Mouse (Mus musculus) hindbrain, embryonic 14.5 days (tissue): Measurements from ENCODE around the gene Trpm5. TPM values are rescaled to one million over a fixed set of nuclear protein-coding genes. Genes with fewer than 3 reads are reported as not detected.

ENCODE experiments used
- ATAC-seq: fragments of 200-750 bp; cut with Nextera tagmentation; 2 replicates; pipeline ENCODE4 v1.8.0; 2017; ENCODE audit warnings: moderate number of reproducible peaks, mild to moderate bottlenecking, moderate TSS enrichment, moderate library complexity; ENCODE audit not compliant: low FRiP score
- DNase-seq: peaks from one replicate; pipeline ENCODE4 v3.0.0-alpha.2; 2015; ENCODE audit warnings: low spot score
- H3K27ac ChIP-seq: fragments of 300-500 bp; sonication (generic); 2 replicates; pipeline ENCODE4 v1.5.1; 2014; ENCODE audit warnings: mild to moderate bottlenecking, moderate library complexity
- H3K27me3 ChIP-seq: fragments of 300-500 bp; sonication (generic); 2 replicates; pipeline ENCODE4 v1.6.1; 2014; ENCODE audit warnings: mild to moderate bottlenecking, low read length, mixed read lengths; ENCODE audit not compliant: control insufficient read depth, insufficient read depth
- H3K36me3 ChIP-seq: fragments of 300-500 bp; sonication (generic); replicated peaks from 2 replicates; pipeline ENCODE4 v1.6.1; 2014; ENCODE audit not compliant: control insufficient read depth, insufficient read depth
- H3K4me1 ChIP-seq: fragments of 300-500 bp; sonication (generic); replicated peaks from 2 replicates; pipeline ENCODE4 v1.6.1; 2014; ENCODE audit warnings: antibody characterized with exemption, low read length, mixed read lengths; ENCODE audit not compliant: control insufficient read depth, insufficient read depth
- H3K4me2 ChIP-seq: fragments of 300-500 bp; sonication (generic); replicated peaks from 2 replicates; pipeline ENCODE4 v1.6.1; 2014; ENCODE audit warnings: mild to moderate bottlenecking, moderate library complexity
- H3K4me3 ChIP-seq: fragments of 300-500 bp; sonication (generic); replicated peaks from 2 replicates; pipeline ENCODE4 v1.5.1; 2014; ENCODE audit warnings: mild to moderate bottlenecking, low read length
- H3K9ac ChIP-seq: fragments of 300-500 bp; sonication (generic); 2 replicates; pipeline ENCODE4 v1.6.1; 2014
- H3K9me3 ChIP-seq: fragments of 300-500 bp; sonication (generic); 2 replicates; pipeline ENCODE4 v1.6.1; 2016; ENCODE audit warnings: low read length; ENCODE audit not compliant: control insufficient read depth
- WGBS: fragments of 180-500 bp; shearing (Covaris S2); extraction: QIAGEN DNeasy Blood & Tissue Kit; methylation state at CpG from one replicate; pipeline ENCODE4 v1.1.7; 2014; 5-methylcytosine and 5-hydroxymethylcytosine counted together
- polyA plus RNA-seq: library from polyadenylated mRNA; unstranded; fragments of >200 nt; fragmentation: Nextera tagmentation; extraction: Ambion mirVana; gene quantifications from 2 replicates; pipeline ENCODE4 v1.2.1, GENCODE M21; 2014

Trpm5 gene
- polyA plus RNA-seq, 1 experiment from 2014 or later: 2.3 TPM

DNA sequence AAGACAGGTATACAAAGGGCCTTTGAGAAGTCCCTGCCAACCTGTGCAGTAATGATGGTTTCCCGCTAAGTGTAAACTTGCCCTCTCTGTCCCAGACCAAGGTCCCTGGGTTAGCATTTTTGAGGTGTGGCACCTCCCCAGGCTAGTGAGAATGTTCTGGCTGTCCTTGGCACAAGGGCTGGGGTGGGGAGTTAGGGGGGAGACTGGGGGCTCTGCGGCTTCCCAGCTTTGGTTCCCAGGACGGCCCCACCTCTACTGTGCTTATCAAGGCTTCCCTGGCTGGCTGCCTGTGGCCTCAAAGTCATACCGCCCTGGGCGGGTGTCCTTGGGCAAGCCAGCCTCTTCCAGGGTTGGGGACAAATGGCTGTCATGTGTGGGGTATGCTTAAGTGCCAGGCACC lies 27.7 kb upstream of the Trpm5 start:
- Histone ChIP-seq H3K9me3 (no peaks in the 10 kb centered on the region), H3K27me3 (no peaks in the 10 kb centered on the region), H3K36me3 (no peaks in the 10 kb centered on the region), H3K27ac (no peak overlapping the region), H3K4me1 (no peaks in the 10 kb centered on the region), H3K4me3 (no peak overlapping the region), H3K9ac (no peak overlapping the region), H3K4me2 (no peak overlapping the region)
- no peak for ATAC-seq
- no peak for DNase-seq
- 80% methylated on average over 5 of the region's 5 CpGs for WGBS

DNA sequence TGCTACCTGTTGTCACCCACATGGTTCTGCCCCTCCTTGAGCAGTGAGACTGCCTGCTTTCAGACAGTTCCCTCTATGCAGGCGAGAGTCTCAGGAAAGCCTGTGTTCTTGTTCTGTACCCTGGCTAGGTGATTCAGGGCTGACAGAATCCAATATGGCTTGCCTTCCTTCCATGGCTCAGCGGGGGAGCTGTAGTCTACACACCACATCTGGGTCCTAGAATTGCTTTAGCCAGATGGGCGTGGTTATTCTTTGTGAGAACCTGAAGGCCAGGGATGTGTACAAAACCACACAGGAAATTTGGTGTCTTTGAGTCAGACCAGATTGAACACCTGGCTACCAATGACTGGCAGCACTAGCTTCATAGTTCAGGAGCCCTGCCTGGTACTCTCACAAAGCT lies 25.4 kb upstream of the Trpm5 start:
- DNase-seq: no peak
- WGBS: 75% methylated on average over 3 of the region's 3 CpGs
- no peak for ATAC-seq
- Histone ChIP-seq H3K4me1 (no peaks in the 10 kb centered on the region), H3K4me2 (no peak overlapping the region), H3K27me3 (no peaks in the 10 kb centered on the region), H3K36me3 (no peaks in the 10 kb centered on the region), H3K4me3 (no peak overlapping the region), H3K9me3 (peaks cover 4% of the 10 kb centered on the region; the same call in 1 of the 2 replicates), H3K27ac (no peak overlapping the region), H3K9ac (no peak overlapping the region)

DNA sequence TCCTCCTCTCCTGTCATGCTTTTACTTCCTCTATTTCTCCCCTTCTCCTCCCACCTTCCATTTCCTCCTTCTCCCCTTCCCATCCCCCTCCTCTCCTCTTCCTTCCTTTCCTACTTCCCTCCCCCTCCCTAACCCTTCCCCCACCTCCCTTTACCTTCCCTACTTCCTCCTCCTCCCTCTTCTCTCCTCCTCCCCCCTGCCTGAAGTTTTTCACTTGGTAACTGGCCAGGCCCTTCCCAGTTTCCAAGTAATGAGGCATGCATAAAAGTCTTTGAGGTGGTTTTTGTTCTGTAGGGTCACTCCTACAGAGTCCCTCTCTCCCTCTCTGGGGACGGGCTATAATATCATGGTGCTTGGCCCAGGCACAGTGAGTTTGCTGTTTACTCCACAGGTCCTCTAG lies 25.0 kb upstream of the Trpm5 start:
- DNase-seq (no peak), ATAC-seq (no peak)
- H3K27ac ChIP-seq: no peak overlapping the region
- H3K9ac ChIP-seq: no peak overlapping the region
- H3K9me3 ChIP-seq: peaks cover 8% of the 10 kb centered on the region; the same call in 1 of the 2 replicates
- H3K4me1 ChIP-seq: no peaks in the 10 kb centered on the region
- 23% methylated on average over 1 of the region's 1 CpGs for whole genome bisulfite sequencing
- H3K4me3 ChIP-seq: no peak overlapping the region
- H3K4me2 ChIP-seq: no peak overlapping the region
- H3K27me3 ChIP-seq: no peaks in the 10 kb centered on the region
- no peaks in the 10 kb centered on the region for H3K36me3 ChIP-seq

DNA sequence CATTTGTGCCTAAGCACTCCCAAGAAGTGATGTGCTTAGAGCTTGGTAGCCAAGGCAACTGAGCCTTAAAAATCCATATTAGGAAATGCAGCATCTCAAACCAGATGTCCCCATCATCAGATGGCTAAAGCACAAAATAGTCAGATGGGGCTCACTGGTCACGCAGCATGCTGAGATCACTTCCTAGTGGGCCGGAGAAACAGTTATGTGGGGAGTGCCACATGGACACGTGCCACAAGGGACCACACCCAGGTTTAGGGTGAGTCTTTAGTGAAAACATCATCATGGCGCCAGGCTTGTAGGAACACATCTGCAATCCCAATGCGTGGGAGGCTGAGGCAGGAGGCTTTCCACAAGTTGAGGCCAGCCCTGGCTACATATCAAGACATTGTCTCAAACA lies 22.1 kb upstream of the Trpm5 start:
- Histone ChIP-seq H3K4me1 (no peaks in the 10 kb centered on the region), H3K27ac (no peak overlapping the region), H3K9me3 (peaks cover 11% of the 10 kb centered on the region; the same call in 1 of the 2 replicates), H3K4me3 (no peak overlapping the region), H3K4me2 (no peak overlapping the region), H3K27me3 (no peaks in the 10 kb centered on the region), H3K36me3 (no peaks in the 10 kb centered on the region), H3K9ac (no peak overlapping the region)
- DNase-seq (no peak), ATAC-seq (no peak)
- 81% methylated on average over 5 of the region's 5 CpGs for WGBS

DNA sequence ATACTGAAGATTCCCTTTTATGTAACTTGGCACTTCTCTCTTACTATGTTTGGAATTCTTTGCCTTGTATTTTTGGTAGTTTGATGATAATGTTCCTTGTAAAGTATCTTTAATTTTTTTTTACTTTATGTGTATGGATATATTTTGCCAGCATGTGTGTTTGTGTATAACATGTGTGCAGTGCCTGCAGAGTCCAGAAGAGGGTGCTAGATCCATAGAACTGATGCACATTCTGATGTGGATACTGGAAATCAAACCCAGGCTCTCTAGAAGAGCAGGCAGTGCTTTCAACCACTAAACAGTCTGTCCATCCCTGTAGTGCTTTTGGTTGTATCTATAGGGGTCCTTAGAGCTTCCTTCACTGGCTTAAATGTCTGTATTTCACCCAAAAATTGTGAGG lies 20.3 kb upstream of the Trpm5 start:
- ATAC-seq (no peak), DNase-seq (no peak)
- H3K4me1 ChIP-seq: no peaks in the 10 kb centered on the region
- no peaks in the 10 kb centered on the region for H3K27me3 ChIP-seq
- no peak overlapping the region for H3K9ac ChIP-seq
- peaks cover 11% of the 10 kb centered on the region; the same call in 1 of the 2 replicates for H3K9me3 ChIP-seq
- H3K36me3 ChIP-seq: no peaks in the 10 kb centered on the region
- H3K27ac ChIP-seq: no peak overlapping the region
- no peak overlapping the region for H3K4me2 ChIP-seq
- H3K4me3 ChIP-seq: no peak overlapping the region

DNA sequence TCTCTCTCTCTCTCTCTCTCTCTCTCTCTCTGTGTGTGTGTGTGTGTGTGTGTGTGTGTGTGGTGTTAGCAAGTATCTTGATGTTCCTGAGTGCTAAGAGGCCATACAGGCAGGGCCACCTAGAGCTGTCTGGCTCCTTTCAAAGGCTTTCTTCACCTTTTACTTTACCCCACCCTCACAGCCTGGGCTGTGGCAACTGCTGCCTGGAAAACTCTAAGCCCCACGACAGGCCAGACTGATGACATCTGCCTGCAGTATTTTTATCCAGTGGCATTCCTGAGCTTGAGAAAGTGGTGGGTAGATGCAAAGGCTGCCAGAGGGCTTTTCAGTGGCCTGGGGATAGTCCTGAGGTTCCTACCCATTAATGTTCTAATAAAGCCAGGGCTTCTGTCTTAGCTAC lies 18.0 kb upstream of the Trpm5 start:
- ATAC-seq: no peak
- no peaks in the 10 kb centered on the region for H3K36me3 ChIP-seq
- H3K27me3 ChIP-seq: peaks cover 16% of the 10 kb centered on the region
- no peaks in the 10 kb centered on the region; the same call in 1 of the 2 replicates for H3K4me1 ChIP-seq
- peaks cover 11% of the 10 kb centered on the region; the same call in 1 of the 2 replicates for H3K9me3 ChIP-seq
- WGBS: 63% methylated on average over 1 of the region's 1 CpGs
- no peak overlapping the region for H3K4me2 ChIP-seq
- H3K27ac ChIP-seq: no peak overlapping the region
- no peak for DNase-seq
- H3K9ac ChIP-seq: no peak overlapping the region
- no peak overlapping the region for H3K4me3 ChIP-seq

DNA sequence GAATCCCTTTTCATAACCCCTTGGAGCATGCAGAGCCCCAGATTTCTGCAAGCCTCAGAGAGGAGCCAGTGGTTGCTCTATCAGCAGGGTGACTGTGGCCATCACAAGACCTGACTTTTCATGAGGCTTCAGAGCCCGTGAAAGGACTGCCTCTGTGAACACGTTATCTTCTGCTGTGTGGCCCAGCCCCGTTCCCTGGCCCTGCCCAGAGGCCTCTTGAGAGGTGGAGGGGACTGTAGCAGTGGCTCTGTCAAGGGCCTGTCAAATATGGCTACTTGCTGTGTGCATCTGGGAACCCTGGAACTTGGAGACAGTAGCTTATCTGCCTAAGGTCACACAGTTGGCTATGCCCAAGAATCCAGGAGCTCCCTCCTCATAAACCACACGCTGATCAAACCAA lies 17.3 kb upstream of the Trpm5 start:
- Histone ChIP-seq H3K9me3 (peaks cover 11% of the 10 kb centered on the region; the same call in 1 of the 2 replicates), H3K4me1 (no peaks in the 10 kb centered on the region; the same call in 1 of the 2 replicates), H3K4me3 (no peak overlapping the region), H3K9ac (no peak overlapping the region), H3K4me2 (no peak overlapping the region), H3K27ac (no peak overlapping the region), H3K36me3 (no peaks in the 10 kb centered on the region), H3K27me3 (peaks cover 23% of the 10 kb centered on the region)
- 71% methylated on average over 4 of the region's 4 CpGs for WGBS
- DNase-seq (no peak), ATAC-seq (no peak)

DNA sequence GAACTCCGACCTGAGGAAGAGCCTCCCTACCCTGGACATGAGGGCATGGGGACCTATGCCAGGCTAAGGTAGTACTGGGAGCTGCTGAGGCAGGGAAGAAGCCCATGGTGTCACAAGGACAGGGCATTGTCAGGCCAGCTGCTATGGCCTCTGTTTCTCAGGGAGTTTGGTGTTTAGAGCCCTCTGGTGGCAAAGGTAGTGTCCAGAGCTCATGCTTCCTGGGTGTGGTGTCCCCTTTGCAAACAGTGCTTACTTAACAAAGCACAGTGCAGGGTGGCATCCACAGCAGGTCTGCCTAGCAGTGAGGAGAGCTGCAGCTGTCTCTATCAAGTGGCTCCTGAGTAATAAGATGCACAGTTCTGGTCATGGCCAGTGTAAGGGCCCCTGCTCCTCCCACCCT lies 16.4 kb upstream of the Trpm5 start:
- Histone ChIP-seq H3K9ac (no peak overlapping the region), H3K4me3 (no peak overlapping the region), H3K27me3 (peaks cover 32% of the 10 kb centered on the region), H3K4me1 (no peaks in the 10 kb centered on the region; the same call in 1 of the 2 replicates), H3K36me3 (no peaks in the 10 kb centered on the region), H3K27ac (no peak overlapping the region), H3K9me3 (peaks cover 11% of the 10 kb centered on the region; the same call in 1 of the 2 replicates), H3K4me2 (no peak overlapping the region)
- 79% methylated on average over 1 of the region's 1 CpGs for WGBS
- ATAC-seq (no peak), DNase-seq (no peak)

DNA sequence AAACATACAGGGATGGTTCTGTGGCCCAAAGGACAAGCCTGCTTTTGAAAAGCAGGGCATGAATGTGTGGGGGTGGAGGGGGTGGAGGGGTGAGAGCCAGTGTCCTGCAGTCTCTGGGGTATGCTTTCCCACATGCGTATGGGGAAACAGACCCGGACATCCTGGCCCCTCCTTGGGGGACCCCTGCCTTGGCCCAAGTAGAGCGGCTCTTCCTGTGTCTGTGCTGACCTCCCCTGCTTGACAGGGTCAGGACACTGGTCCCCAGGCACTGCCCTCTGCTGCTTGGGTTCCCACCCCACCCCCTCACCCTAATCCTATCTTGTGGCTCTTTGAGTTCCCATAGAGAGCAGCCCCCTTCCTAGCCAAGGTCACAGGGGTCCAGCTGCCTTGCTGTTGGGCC lies 15.3 kb upstream of the Trpm5 start:
- H3K27ac ChIP-seq: no peak overlapping the region
- ATAC-seq (no peak), DNase-seq (no peak)
- H3K4me2 ChIP-seq: no peak overlapping the region
- no peak overlapping the region for H3K4me3 ChIP-seq
- H3K9me3 ChIP-seq: peaks cover 6% of the 10 kb centered on the region; the same call in 1 of the 2 replicates
- no peaks in the 10 kb centered on the region for H3K36me3 ChIP-seq
- H3K27me3 ChIP-seq: peaks cover 43% of the 10 kb centered on the region
- WGBS: 69% methylated on average over 3 of the region's 3 CpGs
- no peak overlapping the region for H3K9ac ChIP-seq
- H3K4me1 ChIP-seq: no peaks in the 10 kb centered on the region; the same call in 1 of the 2 replicates
